Mouse (Mus musculus): ENCODE data around the gene Rfx2.

GRCm38 (mm10) chr17:56767531-56768135, 63.2 kb downstream of the Rfx2 start:
- no peak for TF ChIP-seq CTCF (IDR thresholded peaks at IDR 0.05; ENCODE audit: low read depth)
- no peak for TF ChIP-seq EP300 (IDR thresholded peaks at IDR 0.05; ENCODE audit: low read depth)
